Mouse (Mus musculus): Measurements from ENCODE around the gene Myh9.
"Not testable (repeated sequence)": the region's sequence is repeated elsewhere in the genome, so short reads cannot be mapped to it uniquely, and the experiment has no call there.

Gene Myh9

GRCm38 (mm10) chr15:77756081-77756480 is 85.9 kb downstream of the Myh9 start:
- DNase-seq (ENCODE audit: low read depth, low spot score) = no peak

GRCm38 (mm10) chr15:77755132-77755531 is 86.8 kb downstream of the Myh9 start:
- no peak for DNase-seq (ENCODE audit: low read depth, low spot score)

GRCm38 (mm10) chr15:77752443-77752842 is 89.5 kb downstream of the Myh9 start:
- no peak for DNase-seq (ENCODE audit: low read depth, low spot score)

GRCm38 (mm10) chr15:77750461-77750860 is 91.5 kb downstream of the Myh9 start:
- no peak for DNase-seq (ENCODE audit: low read depth, low spot score)

- no peak for DNase-seq (ENCODE audit: low read depth, low spot score)
Observed at GRCm38 (mm10) chr15:77749717-77750116, 92.3 kb downstream of the Myh9 start.

GRCm38 (mm10) chr15:77748414-77748813 is 93.6 kb downstream of the Myh9 start:
- DNase-seq (ENCODE audit: low read depth, low spot score) = no peak

GRCm38 (mm10) chr15:77746326-77746725 is 95.6 kb downstream of the Myh9 start:
- no peak for DNase-seq (ENCODE audit: low read depth, low spot score)

GRCm38 (mm10) chr15:77745081-77745480 is 96.9 kb downstream of the Myh9 start:
- DNase-seq (ENCODE audit: low read depth, low spot score) = no peak

GRCm38 (mm10) chr15:77744632-77745031 is 97.3 kb downstream of the Myh9 start:
- no peak for DNase-seq (ENCODE audit: low read depth, low spot score)

- DNase-seq (ENCODE audit: low read depth, low spot score) = not testable (repeated sequence)
Observed at GRCm38 (mm10) chr15:77741556-77741955, 100.4 kb downstream of the Myh9 start.

- no peak for DNase-seq (ENCODE audit: low read depth, low spot score)
Observed at GRCm38 (mm10) chr15:77740511-77741297, 101.3 kb downstream of the Myh9 start.

- not testable (repeated sequence) for DNase-seq (ENCODE audit: low read depth, low spot score)
Observed at GRCm38 (mm10) chr15:77733903-77734302, 108.1 kb downstream of the Myh9 start.

- DNase-seq (ENCODE audit: low read depth, low spot score) = not testable (repeated sequence)
Observed at GRCm38 (mm10) chr15:77733380-77733779, 108.6 kb downstream of the Myh9 start.

GRCm38 (mm10) chr15:77732851-77733250 is 109.1 kb downstream of the Myh9 start:
- not testable (repeated sequence) for DNase-seq (ENCODE audit: low read depth, low spot score)

- DNase-seq (ENCODE audit: low read depth, low spot score) = no peak
Observed at GRCm38 (mm10) chr15:77731605-77732004, 110.4 kb downstream of the Myh9 start.

- DNase-seq (ENCODE audit: low read depth, low spot score) = not testable (repeated sequence)
Observed at GRCm38 (mm10) chr15:77728739-77729138, 113.2 kb downstream of the Myh9 start, which contains the start of gene Apol9b. Apol9b (plus strand) TSS chr15:77729039.

GRCm38 (mm10) chr15:77727745-77728144 is 114.2 kb downstream of the Myh9 start:
- not testable (repeated sequence) for DNase-seq (ENCODE audit: low read depth, low spot score)

GRCm38 (mm10) chr15:77727139-77727538 is 114.8 kb downstream of the Myh9 start:
- not testable (repeated sequence) for DNase-seq (ENCODE audit: low read depth, low spot score)

GRCm38 (mm10) chr15:77725393-77726020 is 116.5 kb downstream of the Myh9 start:
- not testable (repeated sequence) for DNase-seq (ENCODE audit: low read depth, low spot score)

- not testable (repeated sequence) for DNase-seq (ENCODE audit: low read depth, low spot score)
Observed at GRCm38 (mm10) chr15:77724208-77724911, 117.6 kb downstream of the Myh9 start.

- DNase-seq (ENCODE audit: low read depth, low spot score) = not testable (repeated sequence)
Observed at GRCm38 (mm10) chr15:77721509-77721908, 120.5 kb downstream of the Myh9 start.

GRCm38 (mm10) chr15:77718240-77718639 is 123.7 kb downstream of the Myh9 start:
- DNase-seq (ENCODE audit: low read depth, low spot score) = not testable (repeated sequence)
